Mouse (Mus musculus) layer of hippocampus, adult 11-12 months (tissue): ENCODE data around the gene Tmem50b.

Experiments used
- DNase-seq: peaks from one replicate; pipeline ENCODE4 v3.0.0; 2022; ENCODE audit warnings: low spot score

Tmem50b gene

GRCm38 (mm10) chr16:91609501-91610245 is 12.1 kb upstream of the Tmem50b start:
- DNase-seq = no peak

- no peak for DNase-seq
Observed at GRCm38 (mm10) chr16:91606958-91607357, 9.4 kb upstream of the Tmem50b start.

DNA sequence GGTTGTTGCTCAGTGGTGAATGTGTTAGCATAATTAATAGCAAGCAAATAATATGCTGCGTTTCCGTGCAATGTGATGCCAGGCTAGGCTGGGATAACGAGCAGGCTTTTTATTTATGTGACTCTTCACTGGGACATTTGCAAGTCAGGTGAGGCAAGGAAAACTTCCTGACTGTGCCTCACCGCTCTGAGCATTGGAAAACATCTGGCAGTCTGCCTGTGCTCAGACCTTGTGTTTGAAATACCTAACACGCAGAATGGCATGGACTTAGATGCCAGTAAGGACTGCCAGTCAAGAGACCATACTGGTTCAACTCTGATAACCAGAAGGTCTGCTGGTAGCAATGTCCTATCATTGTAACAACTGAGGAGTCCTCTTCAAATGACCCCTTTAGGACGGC is 7.6 kb upstream of the Tmem50b start:
- DNase-seq = no peak

GRCm38 (mm10) chr16:91601693-91602092 is 4.1 kb upstream of the Tmem50b start:
- no peak for DNase-seq

DNA sequence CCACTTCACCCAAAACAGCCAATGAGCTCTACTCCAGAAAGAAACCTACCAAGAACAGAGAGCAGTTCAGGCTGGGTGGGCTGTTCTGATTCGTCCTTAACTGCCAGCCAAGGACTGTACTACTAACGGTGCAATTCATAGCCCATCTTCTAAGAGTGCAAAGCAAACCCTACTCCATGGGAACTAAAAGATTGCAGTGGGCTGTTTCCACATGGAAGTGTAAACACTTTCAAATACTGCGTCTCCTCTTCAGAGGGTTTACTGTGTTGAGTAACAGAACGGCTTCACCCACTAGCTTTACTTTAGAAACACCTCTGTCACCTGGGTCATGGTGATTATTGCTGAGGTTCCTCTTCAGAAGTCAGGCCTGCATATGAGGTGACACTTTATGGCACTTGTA is 3.5 kb upstream of the Tmem50b start:
- no peak for DNase-seq

DNA sequence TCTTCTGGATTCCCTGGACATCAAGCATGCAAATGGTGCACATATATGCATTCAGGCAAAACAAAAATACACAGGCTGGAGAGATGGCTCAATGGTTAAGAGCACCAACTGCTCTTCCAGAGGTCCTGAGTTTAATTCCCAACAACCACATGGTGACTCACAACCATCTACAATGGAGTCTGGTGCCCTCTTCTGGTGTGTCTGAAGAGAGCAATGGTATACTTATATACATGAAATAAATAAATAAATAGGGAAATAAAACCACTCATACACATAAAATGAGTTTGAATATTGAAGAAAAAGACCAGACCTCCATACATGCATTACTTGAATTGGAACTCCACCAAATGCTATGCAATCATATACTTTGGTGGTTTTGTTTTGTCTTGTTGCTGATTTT is 1.6 kb upstream of the Tmem50b start:
- DNase-seq = no peak

GRCm38 (mm10) chr16:91596779-91597671 is 575 bp downstream of the Tmem50b start:
- peak; percentile 39 for DNase-seq

DNA sequence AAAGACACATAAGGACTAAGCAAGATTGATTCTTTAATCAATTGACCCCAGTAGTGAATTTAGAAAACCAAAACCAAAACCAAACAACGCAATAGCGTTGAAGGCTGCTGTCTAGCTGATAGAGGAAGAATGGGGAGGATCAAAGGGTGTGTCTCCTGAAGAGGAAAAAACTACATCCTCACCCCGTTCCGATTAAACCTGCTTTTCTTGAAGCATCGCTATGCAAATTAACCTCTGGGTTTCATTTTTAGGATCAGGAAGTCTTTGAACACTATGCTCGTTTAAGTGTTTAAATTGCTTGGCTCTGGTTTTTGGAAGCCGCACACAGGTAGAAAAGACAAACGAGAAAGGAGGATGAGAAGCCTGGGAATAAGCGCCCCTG is 1.2 kb downstream of the Tmem50b start:
- no peak for DNase-seq

DNA sequence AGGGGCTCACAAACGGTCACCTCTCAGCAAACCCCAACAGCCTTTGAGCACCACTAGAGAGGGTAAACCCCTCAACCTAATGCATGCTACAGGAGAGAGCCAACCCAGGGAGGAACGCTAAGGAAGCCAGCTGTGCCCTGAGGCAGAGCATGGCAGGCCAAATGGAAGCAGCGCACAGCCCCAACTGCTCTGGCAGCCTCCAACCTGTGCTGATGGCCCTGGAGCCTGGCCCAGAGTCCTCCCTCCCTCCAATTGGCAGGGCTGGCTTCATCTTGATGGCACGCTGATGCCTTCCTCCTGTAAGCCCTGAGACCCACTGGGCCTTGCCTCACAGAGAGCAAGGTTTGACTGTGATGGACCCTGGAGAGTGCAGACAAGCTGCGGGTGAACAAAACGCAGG is 2.5 kb downstream of the Tmem50b start:
- peak; percentile 28 for DNase-seq

- no peak for DNase-seq
Observed at GRCm38 (mm10) chr16:91593262-91593661, 4.3 kb downstream of the Tmem50b start.

- no peak for DNase-seq
Observed at GRCm38 (mm10) chr16:91592162-91592561, 5.4 kb downstream of the Tmem50b start.

DNA sequence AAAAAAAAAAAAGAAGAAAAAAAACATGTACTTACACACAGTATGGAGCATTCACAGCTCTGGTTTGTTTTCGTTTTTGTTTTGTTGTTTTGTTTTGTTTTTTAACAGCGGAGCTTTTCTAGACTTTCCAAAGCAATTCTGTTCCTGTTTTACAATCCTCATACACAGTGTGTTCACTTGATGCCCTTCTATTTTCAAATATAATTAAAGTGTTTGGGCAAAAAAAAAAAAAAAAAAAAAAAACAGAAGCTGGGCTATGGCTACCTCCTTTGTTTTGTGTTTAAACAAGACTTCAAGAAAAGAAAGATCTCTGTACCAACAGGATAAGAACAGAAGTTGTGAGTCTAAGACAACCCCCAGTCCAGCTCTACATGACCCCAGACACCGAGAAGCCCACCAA is 8.9 kb downstream of the Tmem50b start:
- DNase-seq = no peak

GRCm38 (mm10) chr16:91587730-91588453 is 9.7 kb downstream of the Tmem50b start:
- no peak for DNase-seq

- no peak for DNase-seq
Observed at GRCm38 (mm10) chr16:91586244-91586643, 11.4 kb downstream of the Tmem50b start.

- DNase-seq = no peak
Observed at GRCm38 (mm10) chr16:91585617-91586016, 12.0 kb downstream of the Tmem50b start.

DNA sequence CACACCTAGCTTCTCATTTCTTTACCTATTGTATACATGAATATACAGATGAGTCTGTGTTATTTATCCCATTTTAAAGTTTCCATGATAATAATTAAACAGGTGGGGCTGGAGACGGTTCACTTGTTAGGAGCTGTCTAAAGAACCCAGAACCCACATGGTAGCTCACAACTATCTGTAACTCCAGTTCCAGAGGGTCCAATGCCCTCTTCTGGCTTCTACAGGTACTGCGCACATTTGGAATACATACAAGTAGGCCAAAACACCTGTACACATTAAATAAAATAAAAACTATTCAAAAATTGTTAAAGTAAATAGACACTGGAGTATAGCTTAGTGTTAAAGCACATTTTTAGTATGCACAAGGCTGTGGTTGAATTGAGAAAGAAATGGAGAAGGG is 15.3 kb downstream of the Tmem50b start:
- no peak for DNase-seq

DNA sequence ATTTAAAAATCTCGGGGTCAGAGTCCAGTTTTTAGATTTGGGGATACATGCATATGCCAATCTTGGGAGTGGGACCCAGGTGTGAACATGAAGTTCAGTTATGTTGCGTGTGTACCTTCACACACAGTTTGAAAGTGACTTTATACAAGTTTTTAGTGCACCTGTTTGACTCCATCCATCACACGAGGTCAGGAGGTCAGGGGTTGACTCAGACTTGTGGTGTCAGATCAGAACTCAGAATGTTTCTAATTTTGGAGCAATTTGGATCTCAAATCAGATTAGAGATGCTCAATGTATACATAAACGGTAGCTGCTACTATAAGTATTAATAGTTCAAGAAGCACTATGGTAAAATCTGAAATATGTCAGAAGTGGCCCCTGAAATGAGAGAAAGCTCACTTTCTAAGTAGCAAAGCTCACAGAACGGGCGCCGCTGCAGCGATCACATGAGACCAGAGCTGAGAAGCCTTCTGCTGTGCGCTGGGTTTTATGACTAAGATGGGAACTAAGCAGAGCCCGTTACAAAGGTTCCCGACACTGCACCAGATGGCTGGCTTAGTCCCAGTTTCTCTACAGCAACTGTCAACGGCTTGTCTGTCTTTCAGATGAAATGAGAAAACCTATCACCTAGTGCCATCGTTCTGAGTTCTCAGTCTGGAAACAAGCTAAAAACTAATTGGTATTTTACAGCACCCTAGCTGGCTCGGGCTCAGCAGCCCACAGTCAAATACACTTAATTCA is 18.4 kb downstream of the Tmem50b start:
- DNase-seq = peak; percentile 44

DNA sequence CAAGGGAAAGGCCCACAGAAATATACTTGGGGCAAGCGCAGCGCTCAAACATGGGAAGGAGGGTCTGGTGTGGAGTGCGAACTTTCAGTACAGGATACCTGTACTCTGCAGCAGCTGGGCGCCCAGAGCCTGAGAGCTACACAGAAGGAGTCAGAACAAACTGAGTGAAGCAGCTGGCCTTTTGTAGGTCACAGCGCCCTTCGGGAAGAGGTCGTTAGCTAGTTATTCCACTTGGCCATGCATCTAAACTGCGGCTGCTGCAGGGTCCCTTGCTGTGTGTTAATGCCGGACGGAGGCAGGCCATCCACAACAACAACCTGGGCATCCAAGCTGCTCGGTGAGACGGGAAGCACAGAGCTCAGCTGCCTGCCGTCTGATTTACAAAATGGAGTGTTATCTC is 22.4 kb downstream of the Tmem50b start:
- DNase-seq = no peak

- DNase-seq = no peak
Observed at GRCm38 (mm10) chr16:91571105-91571504, 26.5 kb downstream of the Tmem50b start.

DNA sequence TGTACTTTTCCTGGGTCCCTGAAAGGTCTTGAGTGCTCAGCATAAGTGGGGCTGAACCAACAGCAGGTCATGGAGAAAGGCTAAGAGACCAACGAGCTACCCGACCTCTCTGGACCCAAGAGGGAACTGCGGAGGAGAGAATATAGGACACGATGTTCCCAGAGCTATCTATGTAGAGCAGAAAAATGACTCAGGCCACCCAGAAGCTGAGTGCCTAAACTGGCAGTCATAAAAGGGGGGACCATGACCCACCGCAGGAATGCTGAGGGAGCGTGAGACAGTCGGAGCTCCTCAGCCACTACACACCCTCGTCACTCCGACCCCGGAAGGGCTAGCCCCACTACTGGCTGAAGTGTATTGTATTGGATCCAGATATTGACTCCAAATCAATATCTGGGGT is 28.6 kb downstream of the Tmem50b start:
- DNase-seq = no peak

DNA sequence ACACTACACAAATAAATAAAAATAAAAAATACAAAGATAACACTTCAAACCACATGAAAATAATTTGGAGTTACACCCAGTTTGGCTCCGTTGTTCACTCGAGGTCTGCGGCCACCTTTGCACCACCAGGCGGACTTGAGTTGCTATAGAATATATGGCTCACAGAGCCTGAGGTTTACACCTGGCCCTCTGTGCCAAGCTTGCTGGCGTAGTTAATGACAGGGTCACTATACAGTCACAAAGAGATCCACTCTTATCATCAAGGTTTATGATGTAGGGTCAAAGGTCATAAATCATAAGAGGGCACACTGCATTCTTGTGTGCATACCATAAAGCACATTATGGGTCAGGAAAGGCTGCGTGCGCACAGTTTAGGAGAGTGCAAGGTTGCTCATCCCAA is 31.6 kb downstream of the Tmem50b start:
- DNase-seq = no peak
